Mouse (Mus musculus) heart, embryonic 16.5 days (tissue): ENCODE data around the gene Taf12. TPM values are rescaled to one million over a fixed set of nuclear protein-coding genes. Genes with fewer than 3 reads are reported as not detected.
A peak's percentile ranks its signal among the peaks of the same experiment; 100 is the strongest.

Source experiments
- ATAC-seq: fragments of 200-750 bp; cut with Nextera tagmentation; replicated peaks from 2 replicates; pipeline ENCODE4 v1.8.0; 2017; ENCODE audit warnings: moderate number of reproducible peaks; ENCODE audit not compliant: insufficient read depth, low FRiP score; ENCODE audit errors: extremely low read depth
- H3K27ac ChIP-seq: fragments of 300-500 bp; sonication (generic); 2 replicates; pipeline ENCODE4 v1.5.1; 2014; ENCODE audit warnings: mild to moderate bottlenecking, low read length, control low read depth, moderate library complexity
- H3K27me3 ChIP-seq: fragments of 300-500 bp; sonication (generic); 2 replicates; pipeline ENCODE4 v1.6.1; 2014; ENCODE audit warnings: low read length, mixed read lengths; ENCODE audit not compliant: control insufficient read depth, insufficient read depth
- H3K36me3 ChIP-seq: fragments of 300-500 bp; sonication (generic); 2 replicates; pipeline ENCODE4 v1.6.1; 2014; ENCODE audit not compliant: control insufficient read depth, insufficient read depth
- H3K4me1 ChIP-seq: fragments of 300-500 bp; sonication (generic); 2 replicates; pipeline ENCODE4 v1.6.1; 2014; ENCODE audit warnings: low read length, mixed read lengths; ENCODE audit not compliant: control insufficient read depth, insufficient read depth
- H3K4me2 ChIP-seq: fragments of 300-500 bp; sonication (generic); 2 replicates; pipeline ENCODE4 v1.6.1; 2014; ENCODE audit warnings: low read depth, mild to moderate bottlenecking, control low read depth, low read length
- H3K4me3 ChIP-seq: fragments of 300-500 bp; sonication (generic); 2 replicates; pipeline ENCODE4 v1.5.1; 2014; ENCODE audit warnings: mild to moderate bottlenecking, control low read depth, low read length
- H3K9ac ChIP-seq: fragments of 300-500 bp; sonication (generic); 2 replicates; pipeline ENCODE4 v1.6.1; 2014; ENCODE audit warnings: low read length, control low read depth
- H3K9me3 ChIP-seq: fragments of 300-500 bp; sonication (generic); replicated peaks from 2 replicates; pipeline ENCODE4 v1.6.1; 2016; ENCODE audit warnings: low read length; ENCODE audit not compliant: control insufficient read depth
- WGBS: fragments of 180-500 bp; shearing (Covaris S2); extraction: QIAGEN DNeasy Blood & Tissue Kit; methylation state at CpG from one replicate; pipeline ENCODE4 v1.1.7; 2014; 5-methylcytosine and 5-hydroxymethylcytosine counted together
- polyA plus RNA-seq: library from polyadenylated mRNA; unstranded; fragments of >200 nt; fragmentation: Nextera tagmentation; extraction: Ambion mirVana; gene quantifications from 2 replicates; pipeline ENCODE4 v1.2.1, GENCODE M21; 2015

Taf12 gene
- polyA plus RNA-seq, 1 experiment from 2014 or later: 35.3 TPM

GRCm38 (mm10) chr4:132291624-132292335 is 17.6 kb downstream of the Taf12 start:
- peaks cover 5% of the 10 kb centered on the region for H3K9me3 ChIP-seq
- peaks cover 28% of the 10 kb centered on the region for H3K36me3 ChIP-seq
- H3K9ac ChIP-seq: no peak overlapping the region
- no peaks in the 10 kb centered on the region for H3K27me3 ChIP-seq
- no peak for ATAC-seq
- no peaks in the 10 kb centered on the region for H3K4me1 ChIP-seq
- 83% methylated on average over 12 of the region's 12 CpGs for WGBS
- H3K4me3 ChIP-seq: no peak overlapping the region
- H3K4me2 ChIP-seq: no peak overlapping the region
- H3K27ac ChIP-seq: no peak overlapping the region

- no peak overlapping the region for H3K27ac ChIP-seq
- H3K27me3 ChIP-seq: no peaks in the 10 kb centered on the region
- ATAC-seq: no peak
- 40% methylated on average over 4 of the region's 4 CpGs for WGBS
- H3K36me3 ChIP-seq: peaks cover 19% of the 10 kb centered on the region
- H3K4me1 ChIP-seq: no peaks in the 10 kb centered on the region
- no peak overlapping the region for H3K4me3 ChIP-seq
- H3K4me2 ChIP-seq: no peak overlapping the region
- H3K9ac ChIP-seq: no peak overlapping the region
- peaks cover 5% of the 10 kb centered on the region for H3K9me3 ChIP-seq
Measured at GRCm38 (mm10) chr4:132292988-132293387, 18.8 kb downstream of the Taf12 start.

- H3K4me1 ChIP-seq: no peaks in the 10 kb centered on the region
- H3K27ac ChIP-seq: no peak overlapping the region
- peaks cover 5% of the 10 kb centered on the region for H3K9me3 ChIP-seq
- no peak overlapping the region for H3K4me2 ChIP-seq
- peaks cover 19% of the 10 kb centered on the region for H3K36me3 ChIP-seq
- H3K4me3 ChIP-seq: no peak overlapping the region
- no peak overlapping the region for H3K9ac ChIP-seq
- ATAC-seq: 0 out of 2 replicates have a peak, but pooled peaks have one; percentile 14
- no peaks in the 10 kb centered on the region for H3K27me3 ChIP-seq
- 72% methylated on average over 7 of the region's 7 CpGs for WGBS
Measured at GRCm38 (mm10) chr4:132293682-132294240, 19.6 kb downstream of the Taf12 start.

GRCm38 (mm10) chr4:132295696-132296390 is 21.7 kb downstream of the Taf12 start:
- H3K36me3 ChIP-seq: peaks cover 12% of the 10 kb centered on the region
- H3K9ac ChIP-seq: no peak overlapping the region
- ATAC-seq: no peak
- peaks cover 5% of the 10 kb centered on the region for H3K9me3 ChIP-seq
- WGBS: 46% methylated on average over 8 of the region's 8 CpGs
- no peaks in the 10 kb centered on the region for H3K4me1 ChIP-seq
- H3K4me2 ChIP-seq: no peak overlapping the region
- H3K27me3 ChIP-seq: no peaks in the 10 kb centered on the region
- H3K4me3 ChIP-seq: no peak overlapping the region
- no peak overlapping the region for H3K27ac ChIP-seq

GRCm38 (mm10) chr4:132299849-132300248 is 25.7 kb downstream of the Taf12 start:
- 81% methylated on average over 1 of the region's 1 CpGs for WGBS
- H3K9ac ChIP-seq: no peak overlapping the region
- H3K4me1 ChIP-seq: peaks cover 12% of the 10 kb centered on the region
- no peak for ATAC-seq
- H3K27me3 ChIP-seq: no peaks in the 10 kb centered on the region
- no peak overlapping the region for H3K4me3 ChIP-seq
- no peak overlapping the region for H3K4me2 ChIP-seq
- H3K9me3 ChIP-seq: no peaks in the 10 kb centered on the region
- H3K27ac ChIP-seq: no peak overlapping the region
- no peaks in the 10 kb centered on the region for H3K36me3 ChIP-seq

GRCm38 (mm10) chr4:132301486-132301885 is 27.3 kb downstream of the Taf12 start:
- H3K9ac ChIP-seq: no peak overlapping the region
- WGBS: 53% methylated on average over 6 of the region's 6 CpGs
- H3K36me3 ChIP-seq: no peaks in the 10 kb centered on the region
- no peak overlapping the region for H3K4me3 ChIP-seq
- no peaks in the 10 kb centered on the region for H3K27me3 ChIP-seq
- ATAC-seq: no peak
- no peaks in the 10 kb centered on the region for H3K9me3 ChIP-seq
- peak overlapping the region; percentile 45 for H3K27ac ChIP-seq
- no peak overlapping the region for H3K4me2 ChIP-seq
- H3K4me1 ChIP-seq: peaks cover 12% of the 10 kb centered on the region

- H3K9ac ChIP-seq: peak overlapping the region; percentile 80
- H3K4me3 ChIP-seq: peak overlapping the region; percentile 65
- H3K4me2 ChIP-seq: peak overlapping the region; percentile 80
- no peaks in the 10 kb centered on the region for H3K9me3 ChIP-seq
- H3K36me3 ChIP-seq: no peaks in the 10 kb centered on the region
- no peaks in the 10 kb centered on the region for H3K27me3 ChIP-seq
- 59% methylated on average over 16 of the region's 16 CpGs for WGBS
- peak overlapping the region; percentile 61 for H3K27ac ChIP-seq
- H3K4me1 ChIP-seq: peaks cover 12% of the 10 kb centered on the region
- ATAC-seq: no peak
Measured at GRCm38 (mm10) chr4:132301965-132302938, 28.1 kb downstream of the Taf12 start.

GRCm38 (mm10) chr4:132302939-132303479 is 28.8 kb downstream of the Taf12 start, which contains the start of gene Rab42:
Gene Rab42, minus strand, starts transcription at chr4:132303385.
- H3K27ac ChIP-seq: peak within 1 kb of the TSS; percentile 61
- H3K4me3 ChIP-seq: peak within 1 kb of the TSS; percentile 65
- H3K9ac ChIP-seq: peak within 1 kb of the TSS; percentile 80
- H3K36me3 ChIP-seq: no peaks in the 10 kb centered on the region
- ATAC-seq: peak; percentile 59
- 2% methylated on average over 31 of the region's 31 CpGs for whole genome bisulfite sequencing
- peaks cover 12% of the 10 kb centered on the region for H3K4me1 ChIP-seq
- no peaks in the 10 kb centered on the region for H3K27me3 ChIP-seq
- H3K9me3 ChIP-seq: no peaks in the 10 kb centered on the region
- peak within 1 kb of the TSS; percentile 80 for H3K4me2 ChIP-seq
